Mouse (Mus musculus) limb, embryonic 13.5 days (tissue): ENCODE results near the gene Ash1l. TPM values are rescaled to one million over a fixed set of nuclear protein-coding genes. Genes with fewer than 3 reads are reported as not detected.

ENCODE experiments used
- ATAC-seq: fragments of 200-750 bp; cut with Nextera tagmentation; 2 replicates; pipeline ENCODE4 v1.8.0; 2017; ENCODE audit warnings: low read depth, moderate number of reproducible peaks, moderate TSS enrichment; ENCODE audit not compliant: low FRiP score
- H3K27ac ChIP-seq: fragments of 300-500 bp; sonication (generic); 2 replicates; pipeline ENCODE4 v1.5.1; 2015; ENCODE audit warnings: inconsistent platforms, mild to moderate bottlenecking, moderate library complexity
- H3K27me3 ChIP-seq: fragments of 300-500 bp; sonication (generic); 2 replicates; pipeline ENCODE4 v1.6.1; 2015; ENCODE audit warnings: mild to moderate bottlenecking, inconsistent platforms
- H3K36me3 ChIP-seq: fragments of 300-500 bp; sonication (generic); 2 replicates; pipeline ENCODE4 v1.6.1; 2015; ENCODE audit warnings: inconsistent platforms, mild to moderate bottlenecking, moderate library complexity
- H3K4me1 ChIP-seq: fragments of 300-500 bp; sonication (generic); 2 replicates; pipeline ENCODE4 v1.6.1; 2015; ENCODE audit warnings: inconsistent platforms
- H3K4me2 ChIP-seq: fragments of 300-500 bp; sonication (generic); replicated peaks from 2 replicates; pipeline ENCODE4 v1.6.1; 2015; ENCODE audit warnings: inconsistent platforms, mild to moderate bottlenecking, moderate library complexity
- H3K4me3 ChIP-seq: fragments of 300-500 bp; sonication (generic); 2 replicates; pipeline ENCODE4 v1.5.1; 2015; ENCODE audit warnings: moderate library complexity, mild to moderate bottlenecking, inconsistent platforms
- H3K9ac ChIP-seq: fragments of 300-500 bp; sonication (generic); 2 replicates; pipeline ENCODE4 v1.6.1; 2015; ENCODE audit warnings: mild to moderate bottlenecking, inconsistent platforms
- H3K9me3 ChIP-seq: fragments of 300-500 bp; sonication (generic); 2 replicates; pipeline ENCODE4 v1.6.1; 2016; ENCODE audit warnings: inconsistent platforms
- WGBS: fragments of 180-500 bp; shearing (Covaris S2); methylation state at CpG from one replicate; pipeline ENCODE4 v1.1.7; 2015; 5-methylcytosine and 5-hydroxymethylcytosine counted together
- polyA plus RNA-seq: library from polyadenylated mRNA; unstranded; fragments of >200 nt; fragmentation: Nextera tagmentation; extraction: Ambion mirVana; gene quantifications from 2 replicates; pipeline ENCODE4 v1.2.1, GENCODE M21; 2015

Gene Ash1l
- 26.7 and 27.1 TPM in 2 replicates for polyA plus RNA-seq

GRCm38 (mm10) chr3:88950576-88951326 is at the start of gene Ash1l, which contains the start of gene Dap3:
Gene Ash1l (plus strand): TSS chr3:88950622.
Gene Dap3 (minus strand): TSS chr3:88951181.
- under 1% methylated on average over 39 of the region's 64 CpGs for WGBS
- Histone ChIP-seq H3K27ac (peak within 1 kb of the TSS; percentile 100), H3K27me3 (no peaks in the 10 kb centered on the region), H3K9me3 (no peaks in the 10 kb centered on the region), H3K4me3 (peak within 1 kb of the TSS; percentile 91), H3K4me1 (peaks cover 36% of the 10 kb centered on the region), H3K4me2 (peak within 1 kb of the TSS; percentile 79), H3K36me3 (no peaks in the 10 kb centered on the region), H3K9ac (peak within 1 kb of the TSS; percentile 95)
- peak; percentile 78 for ATAC-seq

- Histone ChIP-seq H3K4me2 (no peak overlapping the region), H3K9me3 (no peaks in the 10 kb centered on the region), H3K36me3 (peaks cover 92% of the 10 kb centered on the region), H3K4me3 (no peak overlapping the region), H3K9ac (no peak overlapping the region), H3K27me3 (no peaks in the 10 kb centered on the region), H3K4me1 (peaks cover 4% of the 10 kb centered on the region; the same call in 1 of the 2 replicates), H3K27ac (no peak overlapping the region)
- ATAC-seq = no peak
- WGBS = 88% methylated on average over 3 of the region's 3 CpGs
Observed at GRCm38 (mm10) chr3:88904803-88905202, 45.6 kb upstream of the Ash1l start.

- no peak for ATAC-seq
- Histone ChIP-seq H3K27ac (no peak overlapping the region), H3K4me1 (peaks cover 4% of the 10 kb centered on the region; the same call in 1 of the 2 replicates), H3K9ac (no peak overlapping the region), H3K27me3 (no peaks in the 10 kb centered on the region), H3K9me3 (no peaks in the 10 kb centered on the region), H3K36me3 (peaks cover 95% of the 10 kb centered on the region), H3K4me2 (no peak overlapping the region), H3K4me3 (no peak overlapping the region)
- 88% methylated on average over 6 of the region's 6 CpGs for WGBS
Observed at GRCm38 (mm10) chr3:88905209-88905608, 45.2 kb upstream of the Ash1l start.

- Histone ChIP-seq H3K4me3 (no peak overlapping the region), H3K27ac (no peak overlapping the region), H3K27me3 (no peaks in the 10 kb centered on the region), H3K36me3 (peaks cover 96% of the 10 kb centered on the region), H3K4me1 (peaks cover 4% of the 10 kb centered on the region; the same call in 1 of the 2 replicates), H3K9ac (no peak overlapping the region), H3K4me2 (no peak overlapping the region), H3K9me3 (no peaks in the 10 kb centered on the region)
- ATAC-seq = no peak
- 90% methylated on average over 2 of the region's 2 CpGs for WGBS
Observed at GRCm38 (mm10) chr3:88905741-88906140, 44.7 kb upstream of the Ash1l start.

GRCm38 (mm10) chr3:88906393-88907159 is 43.8 kb upstream of the Ash1l start:
- H3K27me3 ChIP-seq = no peaks in the 10 kb centered on the region
- no peak for ATAC-seq
- peaks cover 98% of the 10 kb centered on the region for H3K36me3 ChIP-seq
- H3K9ac ChIP-seq = no peak overlapping the region
- no peaks in the 10 kb centered on the region for H3K9me3 ChIP-seq
- no peak overlapping the region for H3K4me2 ChIP-seq
- no peak overlapping the region for H3K4me3 ChIP-seq
- peaks cover 4% of the 10 kb centered on the region; the same call in 1 of the 2 replicates for H3K4me1 ChIP-seq
- 87% methylated on average over 6 of the region's 6 CpGs for WGBS
- no peak overlapping the region for H3K27ac ChIP-seq

- H3K4me3 ChIP-seq = peak overlapping the region; percentile 77; the same call in 1 of the 2 replicates
- ATAC-seq = no peak
- H3K27me3 ChIP-seq = no peaks in the 10 kb centered on the region
Observed at GRCm38 (mm10) chr3:88912585-88912984, 37.8 kb upstream of the Ash1l start.

GRCm38 (mm10) chr3:88913511-88914383 is 36.7 kb upstream of the Ash1l start, which contains the start of gene Msto1:
Gene Msto1 (minus strand): TSS chr3:88913999.
- peak within 1 kb of the TSS; percentile 83 for H3K27ac ChIP-seq
- peak within 1 kb of the TSS; percentile 80 for H3K4me2 ChIP-seq
- no peaks in the 10 kb centered on the region for H3K9me3 ChIP-seq
- peaks cover 37% of the 10 kb centered on the region for H3K36me3 ChIP-seq
- H3K4me3 ChIP-seq = peak within 1 kb of the TSS; percentile 77
- WGBS = under 1% methylated on average over 45 of the region's 62 CpGs
- ATAC-seq = peak; percentile 96
- no peaks in the 10 kb centered on the region for H3K27me3 ChIP-seq
- H3K4me1 ChIP-seq = peaks cover 17% of the 10 kb centered on the region
- peak within 1 kb of the TSS; percentile 88 for H3K9ac ChIP-seq

More at GRCm38 (mm10) chr3:88912585-88912984, 37.8 kb upstream of the Ash1l start:
- Histone ChIP-seq H3K27ac (no peak overlapping the region), H3K9me3 (no peaks in the 10 kb centered on the region), H3K4me1 (peaks cover 17% of the 10 kb centered on the region), H3K36me3 (peaks cover 49% of the 10 kb centered on the region), H3K9ac (0 out of 2 replicates have a peak overlapping the region, but pooled peaks have one; percentile 88), H3K4me2 (peak overlapping the region; percentile 80)
- 90% methylated on average over 7 of the region's 7 CpGs for WGBS

GRCm38 (mm10) chr3:88914384-88914810 is 36.0 kb upstream of the Ash1l start:
- Histone ChIP-seq H3K27ac (peak overlapping the region; percentile 83), H3K9me3 (no peaks in the 10 kb centered on the region)
- no peak; the same call in 1 of the 2 replicates for ATAC-seq

GRCm38 (mm10) chr3:88918981-88919380 is 31.4 kb upstream of the Ash1l start:
- Histone ChIP-seq H3K4me3 (no peak overlapping the region), H3K4me1 (peaks cover 6% of the 10 kb centered on the region), H3K27me3 (no peaks in the 10 kb centered on the region), H3K9me3 (peaks cover 6% of the 10 kb centered on the region; the same call in 1 of the 2 replicates), H3K9ac (no peak overlapping the region), H3K27ac (no peak overlapping the region), H3K36me3 (peaks cover 41% of the 10 kb centered on the region), H3K4me2 (no peak overlapping the region)
- 85% methylated on average over 13 of the region's 13 CpGs for WGBS
- ATAC-seq = no peak

More at GRCm38 (mm10) chr3:88914384-88914810, 36.0 kb upstream of the Ash1l start:
- Histone ChIP-seq H3K4me2 (peak overlapping the region; percentile 80), H3K4me3 (peak overlapping the region; percentile 77), H3K27me3 (no peaks in the 10 kb centered on the region), H3K4me1 (peaks cover 17% of the 10 kb centered on the region), H3K36me3 (peaks cover 31% of the 10 kb centered on the region), H3K9ac (peak overlapping the region; percentile 88)
- 27% methylated on average over 8 of the region's 8 CpGs for WGBS

GRCm38 (mm10) chr3:88921411-88921810 is 29.0 kb upstream of the Ash1l start:
- Histone ChIP-seq H3K4me2 (no peak overlapping the region), H3K9me3 (peaks cover 6% of the 10 kb centered on the region; the same call in 1 of the 2 replicates), H3K9ac (no peak overlapping the region), H3K27me3 (no peaks in the 10 kb centered on the region), H3K4me3 (no peak overlapping the region), H3K4me1 (no peaks in the 10 kb centered on the region), H3K27ac (no peak overlapping the region), H3K36me3 (peaks cover 65% of the 10 kb centered on the region)
- whole genome bisulfite sequencing = 91% methylated on average over 9 of the region's 9 CpGs
- ATAC-seq = no peak

GRCm38 (mm10) chr3:88923989-88924591 is 26.3 kb upstream of the Ash1l start:
- Histone ChIP-seq H3K27me3 (no peaks in the 10 kb centered on the region), H3K4me2 (no peak overlapping the region), H3K4me1 (no peaks in the 10 kb centered on the region), H3K9me3 (peaks cover 6% of the 10 kb centered on the region; the same call in 1 of the 2 replicates), H3K27ac (no peak overlapping the region), H3K9ac (no peak overlapping the region), H3K36me3 (peaks cover 92% of the 10 kb centered on the region), H3K4me3 (no peak overlapping the region)
- WGBS = 91% methylated on average over 8 of the region's 8 CpGs
- ATAC-seq = no peak
